Mouse (Mus musculus) megakaryocyte progenitor cell, adult 5-6 weeks (primary cell): ENCODE results near the gene Dnajc17. TPM values are rescaled to one million over a fixed set of nuclear protein-coding genes. Genes with fewer than 3 reads are reported as not detected.

Source experiments
- ATAC-seq: replicated peaks from 2 replicates; pipeline ENCODE4 v1.8.0; 2016; ENCODE audit warnings: mild to moderate bottlenecking, moderate TSS enrichment, inconsistent platforms; ENCODE audit not compliant: poor library complexity
- total RNA-seq, 2 experiments: library from RNA; stranded (forward) in 1 of 2; stranded (reverse) in 1 of 2; fragments of 157-497, 149-512 nt in 1 of 2; fragments of 200-1000 nt in 1 of 2; gene quantifications; 2 replicates each; pipeline versions ENCODE4 v1.2.3 to v1.2.4; 2015 to 2017

Gene Dnajc17
- 32.6 and 34.6 TPM in 2 replicates for total RNA-seq (2015)
- total RNA-seq (2017) = 86.0 and 87.8 TPM in 2 replicates

GRCm38 (mm10) chr2:119208344-119209175, at the start of gene Dnajc17, which contains the start of gene Zfyve19:
Dnajc17 (minus strand) TSS chr2:119208795.
Zfyve19 (plus strand) TSS chr2:119208617.
- peak; percentile 92 for ATAC-seq

GRCm38 (mm10) chr2:119254976-119255375, 46.4 kb upstream of the Dnajc17 start:
- ATAC-seq = no peak

- peak; percentile 98 for ATAC-seq
These were observed 42.4 kb upstream of the Dnajc17 start for GRCm38 (mm10) chr2:119250826-119251478.

GRCm38 (mm10) chr2:119250377-119250776, 41.8 kb upstream of the Dnajc17 start:
- no peak for ATAC-seq

- no peak for ATAC-seq
These were observed 41.0 kb upstream of the Dnajc17 start for GRCm38 (mm10) chr2:119249592-119250061.

- no peak for ATAC-seq
These were observed 39.3 kb upstream of the Dnajc17 start for GRCm38 (mm10) chr2:119247904-119248303.

GRCm38 (mm10) chr2:119245246-119245645, 36.7 kb upstream of the Dnajc17 start:
- no peak for ATAC-seq

- no peak for ATAC-seq
These were observed 34.0 kb upstream of the Dnajc17 start for GRCm38 (mm10) chr2:119242548-119242947.

- no peak for ATAC-seq
These were observed 32.2 kb upstream of the Dnajc17 start for GRCm38 (mm10) chr2:119240819-119241186.

- no peak for ATAC-seq
These were observed 31.7 kb upstream of the Dnajc17 start for GRCm38 (mm10) chr2:119240075-119240818.

- no peak for ATAC-seq
These were observed 30.1 kb upstream of the Dnajc17 start for GRCm38 (mm10) chr2:119238671-119239070.

GRCm38 (mm10) chr2:119237871-119238220, 29.3 kb upstream of the Dnajc17 start:
- ATAC-seq = no peak; the same call in 1 of the 2 replicates

GRCm38 (mm10) chr2:119237210-119237870, 28.7 kb upstream of the Dnajc17 start, which contains the start of gene Spint1:
Spint1 (plus strand) TSS chr2:119237362.
- no peak for ATAC-seq

- ATAC-seq = no peak
These were observed 28.2 kb upstream of the Dnajc17 start for GRCm38 (mm10) chr2:119236682-119237209.

- no peak for ATAC-seq
These were observed 21.4 kb upstream of the Dnajc17 start, which contains the start of gene Ppp1r14d for GRCm38 (mm10) chr2:119229775-119230704. Ppp1r14d (minus strand) TSS chr2:119229906.

GRCm38 (mm10) chr2:119209176-119209507, 547 bp upstream of the Dnajc17 start:
- ATAC-seq = no peak; the same call in 1 of the 2 replicates

- ATAC-seq = peak; percentile 7
These were observed 643 bp downstream of the Dnajc17 start for GRCm38 (mm10) chr2:119207961-119208343.

GRCm38 (mm10) chr2:119203871-119204460, 4.6 kb downstream of the Dnajc17 start:
- ATAC-seq = no peak

- ATAC-seq = no peak
These were observed 5.6 kb downstream of the Dnajc17 start for GRCm38 (mm10) chr2:119202914-119203453.
